Mouse (Mus musculus): Measurements from ENCODE around the gene Efcab6.
A peak's percentile ranks its signal among the peaks of the same experiment; 100 is the strongest.

Efcab6 gene

DNA sequence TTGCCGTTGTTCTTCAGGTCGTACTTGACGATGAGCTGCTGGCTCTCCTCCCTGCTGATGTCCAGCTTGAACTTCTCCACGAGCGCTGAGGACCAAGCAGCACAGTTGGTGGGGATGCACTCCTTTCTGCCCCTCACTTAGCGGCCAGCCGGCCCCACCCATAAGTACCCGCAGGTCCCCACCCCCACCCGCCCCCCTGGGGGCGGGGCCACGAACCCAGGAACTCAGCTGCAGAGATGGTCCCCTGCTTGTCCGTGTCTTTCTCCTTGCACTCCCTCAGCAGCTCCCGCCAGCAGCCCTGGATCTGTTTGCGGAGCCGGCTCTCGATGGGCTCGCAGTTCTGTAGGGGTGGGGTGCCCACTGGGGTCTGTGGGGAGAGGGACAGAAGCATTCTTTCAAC lies 194.2 kb downstream of the Efcab6 start:
- DNase-seq = no peak

DNA sequence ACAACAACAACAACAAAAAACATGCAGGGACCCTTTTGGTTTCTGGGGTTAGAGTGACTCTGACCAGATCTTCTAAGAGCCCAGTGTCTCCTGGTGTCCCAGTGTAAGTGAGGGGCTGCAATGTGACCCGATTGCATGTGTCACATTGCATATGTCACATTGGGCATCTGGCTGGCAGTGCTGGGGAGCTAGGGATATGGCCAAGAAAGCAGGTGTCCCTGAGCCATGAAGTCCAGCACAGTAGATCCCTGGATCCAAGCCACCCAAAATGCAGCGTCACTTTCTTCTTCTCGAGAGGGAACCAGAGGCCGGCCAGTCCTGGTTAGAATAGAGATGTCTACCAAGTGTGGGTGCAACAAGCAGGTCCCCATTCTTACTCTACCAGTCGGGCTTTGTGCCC lies 199.6 kb downstream of the Efcab6 start:
- DNase-seq = no peak

DNA sequence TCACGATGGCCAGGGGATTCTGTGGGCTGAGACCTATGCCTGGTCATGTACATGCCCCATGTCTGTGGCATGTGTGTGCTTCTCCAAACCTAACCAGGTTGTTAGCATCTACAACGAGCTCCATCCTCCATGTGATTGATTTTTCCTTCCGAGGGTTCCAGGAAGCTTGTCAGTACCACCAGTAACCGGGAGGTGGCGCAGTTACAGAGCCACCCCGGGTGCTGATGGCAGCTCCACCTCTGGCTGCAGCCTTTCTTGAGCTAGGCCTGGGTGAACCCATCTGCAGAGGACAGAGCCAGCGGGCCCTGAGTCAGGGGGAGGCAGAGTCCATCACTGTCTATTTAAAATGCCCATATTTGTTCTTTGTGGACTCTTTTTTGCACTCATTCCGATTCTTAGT lies 208.1 kb downstream of the Efcab6 start:
- DNase-seq = peak; percentile 9

DNA sequence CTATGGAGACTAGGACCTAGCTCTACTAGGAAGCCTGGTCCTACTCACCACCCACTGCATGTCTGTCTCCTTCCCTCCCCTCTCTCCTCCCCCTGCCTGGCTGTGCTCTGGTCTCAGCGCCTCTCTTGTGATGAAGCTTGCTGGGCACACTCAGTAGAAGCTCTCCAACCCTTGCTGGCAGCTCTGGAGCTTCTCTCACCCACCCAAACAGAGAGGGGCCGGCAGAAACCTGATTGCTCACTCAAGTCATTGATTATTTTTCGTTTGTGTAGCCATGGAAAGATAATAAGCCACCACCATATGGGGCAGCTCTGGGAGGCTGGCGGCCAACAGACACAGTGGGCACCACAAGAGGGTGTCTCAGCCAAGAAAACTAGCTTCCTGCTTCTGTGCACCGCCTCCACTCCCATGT lies 211.8 kb downstream of the Efcab6 start:
- DNase-seq = no peak

DNA sequence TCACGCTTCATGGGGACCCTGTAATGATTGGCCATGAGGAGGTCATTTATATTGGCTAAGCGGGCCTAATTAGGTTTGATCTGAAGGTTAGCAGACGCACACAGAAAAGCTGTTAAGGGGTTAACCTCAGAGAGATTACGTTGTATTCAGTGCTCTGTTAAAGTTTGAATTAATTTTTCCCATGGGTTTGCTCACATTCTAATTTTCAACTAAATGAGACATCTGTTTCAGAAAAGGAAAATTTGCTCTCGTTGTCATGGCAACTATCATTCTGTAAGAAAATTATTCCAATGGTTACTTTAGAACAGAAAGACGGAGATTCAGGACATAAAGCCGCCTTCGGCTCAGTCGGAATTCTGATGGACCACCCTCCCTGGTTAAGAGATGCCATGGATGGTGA lies 217.0 kb downstream of the Efcab6 start:
- DNase-seq = no peak

DNA sequence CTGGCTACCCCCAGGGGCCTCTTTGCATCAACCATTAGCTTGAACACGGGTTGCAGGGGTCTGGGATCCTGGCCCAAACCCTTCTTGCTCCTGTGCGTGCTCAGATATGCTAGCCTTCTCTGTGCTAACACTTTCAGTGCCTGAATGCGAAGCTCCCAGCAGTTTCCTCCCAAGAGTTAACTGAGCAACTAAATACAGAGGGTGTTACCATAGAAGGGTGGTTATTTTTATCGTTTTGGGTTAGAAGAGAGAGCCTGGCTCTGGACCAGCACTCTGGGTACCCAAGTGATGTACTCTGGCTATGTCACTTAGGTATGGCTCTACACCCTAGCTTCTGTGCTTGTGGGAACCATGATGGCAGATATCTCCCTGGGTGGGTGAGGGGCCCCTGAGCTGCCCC lies 217.7 kb downstream of the Efcab6 start:
- no peak for DNase-seq

DNA sequence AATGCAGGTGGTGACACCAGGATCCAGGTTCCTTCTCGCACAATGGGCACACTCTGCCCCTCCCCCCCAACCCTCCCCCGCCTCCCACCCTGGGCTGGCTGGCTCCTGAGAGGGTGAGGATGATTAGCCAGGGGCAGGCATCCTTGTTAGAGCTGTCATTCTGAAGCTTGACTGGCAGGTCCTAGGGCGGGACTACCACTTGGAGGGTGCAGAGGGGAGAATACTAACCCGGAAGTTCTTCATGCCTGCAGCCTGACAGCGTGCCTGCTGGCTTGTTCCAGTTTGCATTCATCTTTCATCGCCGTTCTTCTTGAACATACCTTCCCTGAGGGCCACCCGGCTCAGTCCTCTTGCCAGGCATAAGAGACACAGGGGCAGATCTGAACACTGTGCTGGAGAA lies 218.6 kb downstream of the Efcab6 start:
- no peak for DNase-seq

DNA sequence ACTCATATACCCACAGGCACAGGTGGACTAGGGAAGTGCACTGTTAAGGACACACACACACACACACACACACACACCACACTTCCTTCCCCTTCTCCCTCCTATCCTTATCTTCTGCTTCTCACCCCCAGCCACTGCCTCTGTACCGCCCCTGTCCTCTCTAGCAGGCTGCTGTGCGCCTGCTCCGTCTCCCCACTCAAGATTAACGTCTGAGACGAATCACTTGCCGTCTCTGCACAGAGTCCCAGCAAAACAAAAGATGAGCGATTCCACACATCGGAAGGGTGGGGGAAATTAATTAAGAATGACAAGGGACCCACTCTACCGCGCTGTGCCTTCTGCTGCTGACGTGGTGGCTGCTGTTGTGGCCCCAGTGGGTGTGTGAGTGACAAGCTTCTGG lies 219.4 kb downstream of the Efcab6 start:
- no peak for DNase-seq

DNA sequence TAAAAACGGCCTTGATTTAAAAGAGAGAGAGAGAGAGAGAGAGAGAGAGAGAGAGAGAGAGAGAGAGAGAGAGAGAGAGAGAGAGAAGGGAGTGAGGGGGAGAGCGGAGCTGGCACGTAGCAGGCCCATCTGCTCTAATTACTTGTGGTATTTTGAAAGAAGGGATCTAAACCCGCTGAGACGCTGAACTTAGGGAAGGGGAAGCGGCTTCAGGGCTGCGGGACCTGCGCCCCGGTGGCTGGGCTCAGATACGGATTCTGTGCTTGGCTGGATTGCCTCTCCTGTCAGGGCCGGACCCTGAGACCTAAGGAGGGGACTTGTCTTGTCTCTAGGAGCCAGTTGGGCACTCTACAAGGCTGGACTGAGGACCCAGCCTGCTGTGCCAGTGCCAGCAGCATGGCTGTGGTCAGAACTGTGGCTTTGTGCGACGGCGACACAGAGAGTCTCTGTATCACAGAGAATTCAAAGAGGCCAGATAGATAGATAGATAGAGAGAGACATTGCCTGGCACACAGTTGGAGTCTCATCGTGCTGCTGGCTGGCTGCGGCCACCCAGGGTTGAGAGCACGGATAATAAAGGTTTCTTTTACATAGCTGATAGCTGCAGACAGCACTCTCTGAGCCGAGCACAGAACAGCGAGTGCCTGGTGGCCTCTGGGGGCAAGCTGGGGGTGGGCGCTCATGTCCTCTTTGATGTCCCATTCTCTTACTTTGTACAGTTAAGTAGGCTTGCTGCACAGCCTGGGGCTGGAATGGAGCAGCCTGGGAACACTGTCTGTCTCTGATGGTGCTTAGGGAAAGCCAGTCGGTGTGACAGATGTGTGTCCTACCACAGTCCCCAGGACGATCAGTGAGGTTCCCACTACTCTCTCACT lies 222.0 kb downstream of the Efcab6 start:
- DNase-seq = no peak

DNA sequence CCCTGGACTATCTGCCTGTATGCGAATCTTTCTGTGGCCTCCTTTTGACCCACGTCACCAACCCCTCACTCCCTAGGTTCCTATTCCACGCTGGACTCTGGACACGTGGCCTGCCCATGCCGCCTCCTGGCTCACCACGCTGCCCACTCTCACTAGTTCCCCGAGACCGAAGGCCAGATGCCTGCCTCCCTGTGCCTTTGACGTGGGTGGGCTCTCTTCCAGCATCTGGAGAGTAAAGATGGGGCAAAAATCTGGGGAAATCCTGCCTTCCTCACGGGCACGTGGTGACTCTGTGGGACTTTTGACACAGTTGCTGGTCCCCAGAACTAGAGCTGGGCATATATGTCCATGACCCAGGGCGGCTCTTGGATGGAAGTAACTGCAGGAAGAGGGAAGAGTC lies 222.8 kb downstream of the Efcab6 start:
- no peak for DNase-seq

DNA sequence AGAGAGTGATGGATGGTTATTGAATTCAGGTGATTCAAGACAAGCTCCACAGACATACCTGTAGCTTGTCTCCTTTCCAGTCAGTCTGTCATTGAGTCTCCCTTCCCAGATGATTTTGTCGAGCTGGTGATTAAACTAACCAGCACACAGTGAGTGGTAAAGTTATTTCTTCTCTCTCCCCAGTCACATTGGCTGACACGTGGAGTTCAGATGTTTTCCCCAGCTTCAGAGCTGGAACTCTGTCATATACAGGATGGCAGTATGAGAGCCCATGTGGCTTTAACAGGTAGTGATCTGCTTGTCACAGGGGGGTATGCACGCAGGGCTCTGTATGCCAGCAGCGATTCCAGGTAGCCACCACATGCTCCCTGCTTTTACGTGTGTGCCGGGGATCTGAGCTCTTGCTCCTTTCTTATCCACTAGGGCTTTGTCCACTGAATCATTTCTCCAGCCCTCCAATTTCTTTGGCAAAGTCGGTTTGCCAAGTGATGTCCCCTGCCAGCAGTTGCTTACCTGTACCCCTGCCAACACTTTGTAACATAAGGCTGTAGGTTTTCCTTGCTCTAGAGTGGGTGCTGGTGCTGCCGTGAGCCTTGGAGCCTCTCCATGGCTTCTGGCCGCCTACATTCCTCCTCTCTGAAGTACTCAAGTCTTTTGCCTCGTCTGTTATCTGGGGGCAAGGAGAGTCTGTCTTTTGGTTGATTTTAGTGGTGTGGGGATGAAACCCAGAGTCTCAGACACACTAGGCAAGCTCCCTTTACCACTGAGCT lies 224.0 kb downstream of the Efcab6 start:
- no peak for DNase-seq

DNA sequence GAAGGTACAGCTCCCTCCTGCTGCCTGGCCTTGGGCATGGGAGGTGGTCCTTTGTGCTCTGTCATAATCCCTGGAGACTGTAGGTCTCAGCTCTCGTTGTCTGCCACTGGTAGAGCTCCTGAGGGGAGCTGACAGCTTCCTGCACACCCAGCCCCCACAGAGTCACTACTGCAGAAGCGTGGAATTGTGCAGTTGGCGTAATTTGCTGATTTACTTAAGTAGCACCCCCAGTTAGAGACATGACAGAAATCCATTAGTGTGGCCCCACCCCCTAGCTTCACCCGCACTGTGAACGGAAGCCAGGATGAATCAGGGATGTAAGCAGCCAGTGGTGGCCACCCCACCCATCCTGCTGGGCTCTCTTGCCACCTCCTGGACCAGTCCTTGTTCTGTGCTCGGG lies 232.9 kb downstream of the Efcab6 start:
- DNase-seq = no peak

DNA sequence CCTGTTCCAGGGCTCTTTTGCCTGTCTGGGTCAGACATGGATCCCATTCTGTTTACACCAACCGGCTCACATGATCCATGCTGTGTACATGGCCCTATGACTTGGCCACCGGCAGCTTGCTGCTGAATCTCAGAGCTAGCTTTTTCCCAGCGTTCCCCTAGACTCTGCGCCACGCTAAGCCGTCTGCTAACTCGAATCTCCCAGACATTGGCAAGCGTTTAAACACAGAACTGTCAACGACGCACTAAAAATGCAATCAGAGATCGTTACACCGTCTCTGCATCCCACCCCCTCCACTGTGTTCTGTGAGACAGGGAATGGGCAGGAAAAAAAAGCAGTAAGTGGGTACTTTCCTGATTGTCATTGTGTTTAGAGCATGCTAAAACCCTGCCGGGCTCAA lies 236.0 kb downstream of the Efcab6 start:
- no peak for DNase-seq

DNA sequence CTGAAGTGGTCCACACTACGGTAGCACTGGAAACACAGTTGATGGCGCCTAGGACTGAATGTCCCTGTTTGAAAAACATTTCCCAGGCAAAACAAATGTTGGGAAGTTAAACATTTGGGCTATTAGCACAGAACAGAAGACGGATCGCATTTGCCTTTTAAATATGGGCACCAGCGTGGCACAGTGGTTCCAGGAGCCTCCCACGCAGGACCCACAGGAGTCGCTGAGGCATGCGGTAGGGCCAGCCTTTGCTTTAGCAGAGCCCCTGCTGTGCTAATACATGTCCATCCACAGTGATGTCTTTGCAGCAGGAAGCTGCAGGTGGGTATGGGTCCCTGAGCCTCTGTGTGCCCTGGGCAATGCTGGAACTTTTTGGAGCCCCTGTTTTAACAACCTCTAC lies 237.2 kb downstream of the Efcab6 start:
- DNase-seq = no peak

Data from kidney, adult 11 months (tissue).